8 mouse cellular contexts compared by ENCODE assay signal in genomic region chr10:115316313-115316712, GRCm38 (mm10). TPM values are rescaled to one million over a fixed set of nuclear protein-coding genes. Genes with fewer than 3 reads are reported as not detected.
A peak's percentile ranks its signal among the peaks of the same experiment; 100 is the strongest.
DNase-seq lines count a peak whose midpoint lies in the region; ATAC-seq and TF ChIP-seq lines count a peak whose summit lies in the region.

No protein-coding gene starts in this region.

- H3ac ChIP-seq in C2C12 (ENCODE audit: control insufficient read depth, insufficient read length, low read depth), result peak overlapping the region; percentile 18

- peak overlapping the region; percentile 83 for H3K4me2 ChIP-seq in embryonic facial prominence, embryonic 14.5 days (ENCODE audit: low read depth, low read length)
- H3K4me2 ChIP-seq in liver, embryonic 12.5 days, result peak overlapping the region; percentile 89

- intact Hi-C loops in gastrocnemius, adult 2 months (cut with DNase I), result loop anchor here (5.0 to 10.0 kb wide), 2 partner anchors 46 to 878 kb away; partner anchors contain the start of gene Tmem19

- peaks cover 40% of the 10 kb centered on the region for H3K79me2 ChIP-seq in C2C12 (ENCODE audit: control insufficient read depth, insufficient read depth)

- DNase-seq in gastrocnemius, adult 2 months, result no peak
- no peak for DNase-seq in gastrocnemius, postnatal 25 days
- no peak for DNase-seq in embryonic facial prominence, embryonic 14.5 days (ENCODE audit: low spot score)
- no peak for DNase-seq in spleen, postnatal 36 days (ENCODE audit: low spot score in 2 of 2)
- no peak for DNase-seq in ovary, postnatal 10 days (ENCODE audit: low spot score)

- no peaks in the 10 kb centered on the region for H3K27me3 ChIP-seq in C2C12 (ENCODE audit: control insufficient read depth, insufficient read depth, insufficient read length)
- H3K27me3 ChIP-seq in embryonic facial prominence, embryonic 14.5 days (replicated peaks; ENCODE audit: control insufficient read depth, insufficient read depth, low read length), result no peaks in the 10 kb centered on the region
- H3K27me3 ChIP-seq in liver, embryonic 12.5 days (replicated peaks), result no peaks in the 10 kb centered on the region

- no peak for TF ChIP-seq CTCF in gastrocnemius, adult 2 months (IDR thresholded peaks at IDR 0.05)
- no peak for TF ChIP-seq CTCF in C2C12 (IDR thresholded peaks at IDR 0.05; ENCODE audit: control insufficient read depth, insufficient read depth, insufficient read length)

- peaks cover 16% of the 10 kb centered on the region; the same call in 1 of the 2 replicates for H3K4me1 ChIP-seq in embryonic facial prominence, embryonic 14.5 days (ENCODE audit: control insufficient read depth, insufficient read depth, low read length)
- peaks cover 39% of the 10 kb centered on the region for H3K4me1 ChIP-seq in liver, embryonic 12.5 days

- H3K27ac ChIP-seq in gastrocnemius, adult 2 months, result peak overlapping the region; percentile 94
- peak overlapping the region; percentile 94 for H3K27ac ChIP-seq in embryonic facial prominence, embryonic 14.5 days (replicated peaks; ENCODE audit: low read depth, low read length)
- H3K27ac ChIP-seq in liver, embryonic 12.5 days, result peak overlapping the region; percentile 88; the same call in 1 of the 2 replicates

- H3K9ac ChIP-seq in embryonic facial prominence, embryonic 14.5 days (ENCODE audit: low read depth, low read length), result peak overlapping the region; percentile 91; the same call in 1 of the 2 replicates
- peak overlapping the region; percentile 90; the same call in 1 of the 2 replicates for H3K9ac ChIP-seq in liver, embryonic 12.5 days

- peaks cover 8% of the 10 kb centered on the region for H3K36me3 ChIP-seq in C2C12 (ENCODE audit: control insufficient read depth, insufficient read depth)
- no peaks in the 10 kb centered on the region for H3K36me3 ChIP-seq in embryonic facial prominence, embryonic 14.5 days (ENCODE audit: control insufficient read depth, insufficient read depth, low read length)
- H3K36me3 ChIP-seq in liver, embryonic 12.5 days, result no peaks in the 10 kb centered on the region

- H3K9me3 ChIP-seq in embryonic facial prominence, embryonic 14.5 days (ENCODE audit: control insufficient read depth, low read length), result no peaks in the 10 kb centered on the region
- no peaks in the 10 kb centered on the region for H3K9me3 ChIP-seq in liver, embryonic 12.5 days (replicated peaks)

- H3K79me3 ChIP-seq in C2C12 (ENCODE audit: low read depth), result peaks cover 38% of the 10 kb centered on the region

- ATAC-seq in embryonic facial prominence, embryonic 14.5 days (ENCODE audit: low read depth), result no peak
- no peak for ATAC-seq in liver, embryonic 12.5 days
- no peak for ATAC-seq in cerebellum, adult (ENCODE audit: insufficient number of reproducible peaks, low FRiP score, low TSS enrichment)

- peak overlapping the region; percentile 97 for H3K4me3 ChIP-seq in gastrocnemius, adult 2 months
- H3K4me3 ChIP-seq in C2C12 (ENCODE audit: insufficient read depth, poor library complexity, severe bottlenecking), result no peak overlapping the region
- peak overlapping the region; percentile 91 for H3K4me3 ChIP-seq in embryonic facial prominence, embryonic 14.5 days (ENCODE audit: low read depth, low read length)
- H3K4me3 ChIP-seq in liver, embryonic 12.5 days, result peak overlapping the region; percentile 92

- WGBS in embryonic facial prominence, embryonic 14.5 days, result 64% methylated on average over 11 of the region's 11 CpGs
- WGBS in liver, embryonic 12.5 days (ENCODE audit: insufficient replicate concordance), result 36% methylated on average over 11 of the region's 11 CpGs

TF ChIP-seq in C2C12, 6 proteins besides CTCF, POLR2A, EP300 and RAD21:
- no peak for TF ChIP-seq MAX (IDR thresholded peaks at IDR 0.05)
- TF ChIP-seq MYOG (IDR thresholded peaks at IDR 0.05; ENCODE audit: control insufficient read depth, extremely low read depth, insufficient read length), result no peak
- no peak for TF ChIP-seq USF1 (IDR thresholded peaks at IDR 0.05; ENCODE audit: low read depth)
- no peak for TF ChIP-seq MYOD1 (IDR thresholded peaks at IDR 0.05; ENCODE audit: control insufficient read depth, insufficient read length, low read depth)
- TF ChIP-seq CEBPB (IDR thresholded peaks at IDR 0.05; ENCODE audit: low read depth), result no peak
- no peak for TF ChIP-seq FOSL1 (IDR thresholded peaks at IDR 0.05; ENCODE audit: insufficient read depth, low read length, poor library complexity, severe bottlenecking)

RNA-seq across cellular contexts. Expression of gene Rab21, which starts 0.9 kb away (rescaled TPM):
- 10 to 100 TPM; 47.1 to 66.2 TPM for total RNA-seq in gastrocnemius, adult 2 months (2021)
- 10 to 100 TPM; 42.8 to 43.7 TPM for total RNA-seq in gastrocnemius, postnatal 25 days (2021)
- polyA plus RNA-seq in C2C12 (2012; fragmentation: generic; extraction: Trizol), result 22.9 TPM
- 7.1 and 9.4 TPM in 2 replicates for polyA plus RNA-seq in embryonic facial prominence, embryonic 14.5 days (2014; fragmentation: Nextera tagmentation; extraction: Ambion mirVana)
- 4.8 and 6.1 TPM in 2 replicates for polyA plus RNA-seq in liver, embryonic 12.5 days (2016; fragmentation: Nextera tagmentation; extraction: Ambion mirVana)

RNA-seq across cellular contexts. Expression of gene Tmem19, which starts 46.0 kb away (rescaled TPM):
- total RNA-seq in gastrocnemius, adult 2 months (2021), result 10 to 100 TPM; 11.6 to 17.4 TPM
- total RNA-seq in gastrocnemius, postnatal 25 days (2021), result 10 to 100 TPM in 1 of 2 experiments, 1 to 10 TPM in 1; 8.8 to 14.9 TPM
- polyA plus RNA-seq in C2C12 (2012; fragmentation: generic; extraction: Trizol), result 16.6 TPM
- 29.3 and 36.2 TPM in 2 replicates for polyA plus RNA-seq in embryonic facial prominence, embryonic 14.5 days (2014; fragmentation: Nextera tagmentation; extraction: Ambion mirVana)
- 15.0 and 16.7 TPM in 2 replicates for polyA plus RNA-seq in liver, embryonic 12.5 days (2016; fragmentation: Nextera tagmentation; extraction: Ambion mirVana)
